Mouse (Mus musculus) T-helper 2 cell (primary cell): ENCODE data around the gene Gm5798.
"Not testable (repeated sequence)": the region's sequence is repeated elsewhere in the genome, so short reads cannot be mapped to it uniquely, and the experiment has no call there.

ENCODE experiments used
- in situ Hi-C: fragments of 300-600 bp; cut with MboI, MseI; formaldehyde crosslinking; loops from one replicate; pipeline ENCODE4 v1.15.1; 2025; ENCODE audit warnings: high pct_unique_total_duplicates

Gm5798 gene

DNA sequence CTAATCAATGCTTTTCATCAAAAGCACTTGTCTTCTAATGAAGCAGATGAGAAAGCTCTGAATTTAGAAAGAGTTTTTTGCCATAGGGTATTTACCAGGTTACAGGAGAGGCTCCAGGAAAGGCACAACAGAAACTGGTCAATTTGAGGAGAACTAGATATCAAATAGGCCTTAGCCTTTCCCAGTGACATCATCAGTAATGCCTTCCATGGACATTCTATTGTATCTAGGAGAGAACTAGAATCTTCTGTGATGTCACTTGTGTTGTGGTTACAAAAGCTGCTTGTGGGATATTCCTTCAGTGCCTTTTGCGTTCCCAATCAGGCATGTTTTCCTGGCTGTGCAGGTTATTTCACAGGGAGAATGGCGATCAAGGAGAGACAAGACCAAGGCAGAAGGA lies at the start of gene Gm5798:
Gm5798 (plus strand) TSS at position 301 of the 400 bp plus-strand sequence.
- in situ Hi-C loops, result not testable (repeated sequence)

DNA sequence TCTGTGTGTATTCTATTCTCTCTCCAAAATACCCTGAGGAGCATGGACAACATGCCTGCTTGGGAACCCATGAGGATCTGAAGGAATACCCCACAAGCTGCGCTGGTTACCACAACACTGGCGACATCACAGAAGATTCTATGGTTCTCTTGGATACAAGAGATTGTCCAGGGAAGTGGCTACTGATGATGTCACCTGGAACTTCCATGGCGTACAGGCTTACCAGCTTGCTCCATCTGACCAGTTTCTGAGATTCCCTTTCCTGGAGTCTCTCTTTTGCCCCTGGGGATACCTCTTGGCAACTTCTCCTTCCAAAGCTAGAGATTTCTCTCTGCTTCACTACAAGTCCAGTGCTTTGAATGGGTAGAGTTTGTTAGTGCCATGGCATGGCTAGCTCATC lies 37.9 kb downstream of the Gm5798 start, which contains the start of gene Gm7945:
Gm7945 (minus strand) TSS at position 101 of the 400 bp plus-strand sequence.
- in situ Hi-C loops, result loop anchor here (10.0 kb wide), 1 partner anchor 1119 kb away; the partner anchor contains the start of gene Gm8020
